Mouse (Mus musculus) c-Kit-negative CD71-positive TER-119-positive erythroid progenitor cells, embryonic 14.5 days (primary cell): ENCODE results near the gene Selenow.
"Not testable (repeated sequence)": the region's sequence is repeated elsewhere in the genome, so short reads cannot be mapped to it uniquely, and the experiment has no call there.

ENCODE experiments used
- DNase-seq: peaks from one replicate; pipeline ENCODE4 v3.0.0-alpha.2; 2013; ENCODE audit warnings: low read depth, low spot score

The Selenow gene

DNA sequence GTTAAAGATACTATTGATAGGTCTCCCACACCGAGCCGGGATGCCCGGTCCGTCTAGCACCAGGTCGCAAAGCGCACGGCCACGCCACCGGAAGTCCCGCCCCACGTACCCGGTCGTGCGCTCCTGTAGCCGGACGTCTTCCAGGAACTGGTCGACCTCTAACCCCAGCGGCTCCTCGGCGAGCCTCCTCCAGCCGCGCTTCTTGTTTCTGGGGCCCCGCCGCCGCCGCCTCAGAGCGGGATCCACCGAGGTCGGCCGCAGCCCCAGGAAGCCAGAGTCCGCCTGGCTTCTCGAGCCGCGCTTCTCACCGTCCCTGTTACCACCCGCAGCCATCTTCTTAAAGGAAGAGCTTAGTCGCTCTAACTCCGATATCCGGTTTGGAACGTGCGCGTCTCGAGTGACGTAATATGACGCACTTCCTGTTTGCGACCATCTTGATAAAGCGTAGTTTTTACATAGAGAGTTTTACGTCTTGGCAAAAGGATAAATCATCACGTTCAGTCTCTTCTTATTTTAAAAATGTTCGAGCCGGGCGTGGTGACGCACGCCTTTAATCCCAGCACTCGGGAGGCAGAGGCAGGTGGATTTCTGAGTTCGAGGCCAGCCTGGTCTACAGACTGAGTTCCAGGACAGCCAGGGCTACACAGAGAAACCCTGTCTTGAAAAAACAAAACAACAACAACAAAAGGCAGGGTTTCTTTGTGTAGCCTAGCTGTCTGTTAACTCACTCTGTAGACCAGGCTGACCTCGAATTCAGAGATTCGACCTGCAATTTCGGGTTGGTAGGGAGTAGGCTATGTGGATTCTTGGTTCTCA is 23.7 kb upstream of the Selenow start, which contains the start of gene Nop53:
Gene Nop53, minus strand, starts transcription at position 354 of the 816 bp plus-strand sequence.
- peak; percentile 95 for DNase-seq

- DNase-seq = no peak
Measured at GRCm38 (mm10) chr7:15945211-15945610, 23.0 kb upstream of the Selenow start.

DNA sequence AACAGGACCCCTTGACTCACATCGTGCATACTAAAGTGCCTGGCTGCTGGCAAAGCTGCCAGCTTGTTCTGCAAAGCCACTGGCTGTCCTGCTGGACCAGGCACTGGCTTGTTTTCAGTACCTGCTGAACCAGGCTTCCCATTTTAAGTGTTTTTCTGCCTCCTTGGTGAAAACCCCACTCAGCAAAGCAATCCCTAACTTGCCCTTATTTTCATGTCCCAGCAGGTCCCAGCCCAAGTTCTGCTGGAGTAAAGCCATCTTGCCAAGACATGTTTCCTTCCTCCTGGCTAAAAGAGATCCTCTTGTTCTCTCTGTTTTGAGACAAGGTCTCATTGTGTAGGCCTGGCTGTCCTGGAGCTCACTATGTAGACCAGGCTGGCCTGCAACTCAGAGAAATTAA is 22.1 kb upstream of the Selenow start:
- no peak for DNase-seq

GRCm38 (mm10) chr7:15938621-15939020 is 16.4 kb upstream of the Selenow start:
- DNase-seq = no peak

GRCm38 (mm10) chr7:15937491-15937890 is 15.3 kb upstream of the Selenow start:
- DNase-seq = no peak

DNA sequence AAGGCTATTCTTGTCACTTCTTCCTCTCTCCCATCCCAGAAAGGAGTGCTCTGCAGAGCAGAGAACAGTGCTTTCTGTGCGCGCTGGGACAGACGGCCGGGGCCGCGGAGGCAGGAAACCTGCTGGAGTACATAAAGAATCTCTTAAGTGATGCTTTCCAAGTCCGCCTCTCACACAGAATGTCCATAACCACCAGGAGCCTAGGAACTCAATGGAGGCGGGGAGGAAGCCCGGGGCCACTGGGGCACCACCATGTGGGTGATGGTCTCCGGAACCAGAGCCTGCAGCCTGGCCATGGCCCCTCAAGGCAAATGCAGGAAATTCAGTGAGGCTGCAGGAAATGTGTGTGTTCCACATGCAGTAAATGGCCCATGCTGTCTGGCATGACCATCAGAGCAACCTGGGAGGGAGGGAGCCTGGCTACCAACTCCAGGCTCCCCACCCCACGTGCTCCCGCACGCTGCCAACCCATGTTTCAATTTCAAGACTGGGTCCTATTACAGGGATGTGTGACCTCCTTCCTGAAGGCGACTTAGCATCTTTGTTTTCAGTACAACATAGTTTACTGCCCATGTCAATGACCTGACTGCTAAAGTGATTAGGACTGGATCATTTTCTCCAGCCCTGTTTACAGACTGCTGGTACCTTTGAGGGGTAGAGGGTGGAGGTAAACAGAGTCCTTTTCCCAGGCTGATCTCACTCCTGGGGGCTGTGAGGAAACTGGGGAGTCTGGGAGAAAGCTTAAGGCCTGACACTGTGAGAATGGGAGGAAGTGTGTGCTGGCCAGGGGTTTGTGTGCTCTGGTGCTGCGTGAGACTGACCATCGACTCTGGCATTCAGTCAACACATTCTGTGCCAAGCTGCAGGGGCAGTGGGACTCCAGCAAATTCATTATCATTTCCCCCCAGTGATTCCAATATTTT is 11.5 kb upstream of the Selenow start:
- no peak for DNase-seq

GRCm38 (mm10) chr7:15931635-15932034 is 9.4 kb upstream of the Selenow start:
- DNase-seq = no peak

DNA sequence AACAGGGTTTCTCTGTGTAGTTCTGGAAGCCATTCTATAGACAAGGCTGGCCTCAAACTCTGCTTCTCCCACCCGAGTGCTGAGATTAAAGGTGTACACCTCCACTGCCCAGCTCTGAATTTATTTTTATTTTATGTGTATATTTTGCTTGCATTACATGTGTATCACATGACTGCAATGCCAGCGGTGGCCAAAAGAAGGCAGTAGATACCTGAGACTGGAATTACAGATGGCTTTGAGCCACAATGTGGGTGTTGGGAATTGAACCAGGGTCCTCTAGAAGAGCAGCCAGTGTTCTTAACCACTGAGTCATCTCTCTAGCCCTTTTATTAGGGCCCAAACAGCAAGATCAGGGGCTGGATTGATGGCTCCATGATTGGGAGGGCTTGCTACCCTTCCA is 8.3 kb upstream of the Selenow start:
- DNase-seq = no peak

DNA sequence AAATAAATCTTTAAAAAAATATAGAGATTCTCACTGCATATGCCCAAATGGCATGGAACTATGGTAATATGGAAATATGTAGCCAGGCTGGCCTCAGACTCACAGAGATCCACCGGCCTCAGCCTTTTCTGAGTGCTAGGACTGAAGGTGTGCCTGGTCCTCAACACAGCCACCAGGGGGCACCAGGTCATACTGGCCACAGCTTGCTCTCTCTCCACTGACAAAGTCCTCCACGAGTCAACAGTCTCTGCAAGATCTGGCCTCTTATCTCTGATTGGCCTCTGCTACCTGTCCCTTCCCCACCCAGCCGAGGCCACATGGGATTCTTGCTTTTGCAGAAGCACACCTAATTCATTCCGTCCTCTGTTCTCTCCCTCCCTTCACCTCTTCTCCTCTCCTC is 7.7 kb upstream of the Selenow start:
- DNase-seq = peak; percentile 43

GRCm38 (mm10) chr7:15921796-15922195 is 406 bp downstream of the Selenow start:
- peak; percentile 26 for DNase-seq

DNA sequence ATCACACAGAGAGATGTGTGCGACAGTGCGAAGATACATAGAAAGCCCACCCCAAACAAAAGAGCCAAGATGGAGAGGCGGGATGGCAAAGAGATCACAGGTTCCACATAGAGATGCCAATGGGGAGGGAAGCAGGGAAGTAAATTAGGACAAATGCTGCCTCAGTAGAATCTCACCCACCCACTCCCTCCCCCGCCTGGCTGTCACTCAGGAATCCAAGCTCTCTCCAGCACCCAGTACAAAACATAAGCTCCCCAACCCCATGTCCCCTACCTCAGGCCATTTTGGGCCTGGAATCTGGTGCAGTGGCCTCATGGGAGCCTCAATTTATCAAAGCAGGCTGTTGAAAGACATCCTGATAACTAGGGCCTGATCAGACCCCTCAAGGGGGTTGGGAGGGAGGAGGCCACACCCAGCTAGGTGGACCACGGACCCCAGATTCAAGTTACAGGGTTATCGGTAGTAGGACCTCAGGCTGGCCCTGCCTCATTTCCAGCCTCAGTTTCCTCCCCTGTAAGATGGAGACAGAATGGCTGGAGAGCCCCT is 1.5 kb downstream of the Selenow start:
- no peak for DNase-seq

DNA sequence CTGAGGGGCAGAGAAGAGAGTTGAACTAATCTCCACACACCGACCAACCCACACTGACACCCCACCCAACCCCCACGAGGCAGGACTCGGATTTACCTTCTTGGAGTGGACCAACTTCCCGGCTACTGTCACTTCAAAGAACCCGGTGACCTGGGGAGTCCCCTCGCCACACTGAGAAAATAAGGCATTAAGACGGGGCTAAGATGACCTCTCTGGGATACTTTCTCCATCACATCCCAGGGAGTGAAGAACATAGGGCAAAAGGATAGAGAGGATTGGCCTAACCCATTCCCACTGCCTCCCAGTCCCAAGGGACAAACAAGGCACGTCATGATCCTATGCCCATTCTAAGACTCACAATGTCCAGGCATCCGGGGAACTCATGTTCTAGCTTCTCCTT is 2.3 kb downstream of the Selenow start:
- DNase-seq = no peak

- DNase-seq = no peak
Measured at GRCm38 (mm10) chr7:15918371-15918770, 3.8 kb downstream of the Selenow start.

DNA sequence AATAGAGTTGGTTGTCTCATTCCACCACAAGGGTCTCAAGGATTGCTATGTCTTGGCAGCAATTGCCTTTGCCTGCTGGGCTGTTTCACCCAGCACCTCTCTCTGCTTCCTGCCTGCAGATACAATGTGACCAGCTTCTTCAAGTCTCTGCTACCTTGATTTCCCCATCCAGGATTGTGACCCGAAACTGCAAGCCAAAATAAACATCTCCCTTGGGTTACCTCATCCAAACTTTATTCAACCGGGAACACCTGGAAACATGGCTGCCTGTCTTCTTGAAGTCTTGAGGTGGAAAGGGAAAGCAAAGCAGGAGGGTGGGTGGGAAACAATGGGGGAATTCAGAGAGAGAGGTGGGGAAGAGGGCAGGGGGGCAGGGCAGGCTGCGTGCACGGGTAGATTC is 5.2 kb downstream of the Selenow start:
- no peak for DNase-seq

DNA sequence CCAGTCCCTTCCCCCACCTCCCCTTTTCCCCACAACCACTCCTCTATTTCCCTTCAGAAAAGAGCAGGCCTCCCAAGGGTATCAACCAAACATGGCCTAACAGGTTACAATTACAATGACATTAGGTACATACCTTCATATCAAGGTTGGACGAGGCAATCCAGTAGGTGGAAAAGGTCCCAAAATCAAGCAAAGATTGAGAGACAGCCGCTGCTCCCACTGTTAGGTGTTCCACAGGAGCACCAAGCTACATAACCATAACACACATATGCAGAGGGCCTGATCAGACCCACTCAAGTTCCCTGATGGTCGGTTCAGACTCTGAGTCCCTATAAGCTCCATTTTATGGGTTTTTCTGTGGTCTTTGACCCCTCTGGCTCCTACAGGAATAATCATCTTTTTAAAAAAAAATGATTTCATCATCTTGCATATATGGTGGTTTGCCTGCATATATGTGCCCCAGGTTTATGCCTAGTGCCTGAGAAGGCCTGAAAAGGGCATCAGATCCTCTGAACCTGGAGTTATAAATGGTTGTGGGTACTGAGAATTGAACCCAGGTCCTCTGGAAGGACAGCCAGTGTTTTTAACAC is 6.0 kb downstream of the Selenow start:
- no peak for DNase-seq

- DNase-seq = not testable (repeated sequence)
Measured at GRCm38 (mm10) chr7:15915695-15916094, 6.5 kb downstream of the Selenow start.

GRCm38 (mm10) chr7:15914751-15915150 is 7.5 kb downstream of the Selenow start:
- DNase-seq = no peak

- peak; percentile 36 for DNase-seq
Measured at GRCm38 (mm10) chr7:15914252-15914651, 8.0 kb downstream of the Selenow start.

GRCm38 (mm10) chr7:15912183-15912582 is 10.0 kb downstream of the Selenow start:
- DNase-seq = peak; percentile 50

- DNase-seq = no peak
Measured at GRCm38 (mm10) chr7:15910521-15910920, 11.7 kb downstream of the Selenow start.

- DNase-seq = no peak
Measured at GRCm38 (mm10) chr7:15907971-15908590, 14.1 kb downstream of the Selenow start.
